Mouse (Mus musculus): ENCODE measurements around the gene Bhlhb9.

The Bhlhb9 gene

DNA sequence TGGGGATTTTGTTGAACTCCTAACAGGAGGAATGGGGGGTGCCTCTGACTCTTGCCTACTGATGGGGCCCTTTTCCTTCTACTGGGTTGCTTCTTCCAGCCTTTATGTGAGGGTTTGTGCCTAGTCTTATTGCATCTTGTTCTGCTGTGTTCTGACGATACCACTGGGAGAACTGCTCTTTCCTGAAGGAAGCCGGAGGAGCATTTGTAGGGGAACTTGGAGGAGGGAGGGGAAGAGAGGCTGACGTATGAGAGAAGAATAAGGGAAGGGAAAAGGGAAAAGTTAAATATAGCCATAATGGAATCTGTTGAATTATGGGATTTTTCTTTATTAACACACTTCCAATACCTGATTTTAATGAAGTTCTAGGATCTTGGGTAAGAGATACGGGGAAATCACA, 119.2 kb downstream of the Bhlhb9 start:
- DNase-seq (ENCODE audit: low read depth) = no peak

DNA sequence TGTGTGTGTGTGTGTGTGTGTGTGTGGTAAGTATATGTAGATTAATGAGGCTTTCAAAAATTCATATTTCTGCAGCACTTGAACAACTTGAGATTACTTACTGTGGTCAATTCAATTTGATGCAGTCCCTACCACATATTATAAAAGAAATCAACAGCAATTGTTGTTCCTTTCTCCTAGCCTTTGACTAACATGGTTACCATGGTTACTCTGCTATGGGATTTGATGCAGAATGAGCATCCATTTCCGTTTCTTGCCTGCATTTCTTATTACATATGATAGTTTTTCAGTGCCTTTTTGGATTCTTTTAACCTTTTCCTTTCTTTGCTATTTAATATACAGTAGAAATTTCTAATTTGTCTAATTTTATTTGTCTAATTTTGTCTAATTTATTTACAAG, 119.7 kb downstream of the Bhlhb9 start:
- DNase-seq (ENCODE audit: low read depth) = no peak

DNA sequence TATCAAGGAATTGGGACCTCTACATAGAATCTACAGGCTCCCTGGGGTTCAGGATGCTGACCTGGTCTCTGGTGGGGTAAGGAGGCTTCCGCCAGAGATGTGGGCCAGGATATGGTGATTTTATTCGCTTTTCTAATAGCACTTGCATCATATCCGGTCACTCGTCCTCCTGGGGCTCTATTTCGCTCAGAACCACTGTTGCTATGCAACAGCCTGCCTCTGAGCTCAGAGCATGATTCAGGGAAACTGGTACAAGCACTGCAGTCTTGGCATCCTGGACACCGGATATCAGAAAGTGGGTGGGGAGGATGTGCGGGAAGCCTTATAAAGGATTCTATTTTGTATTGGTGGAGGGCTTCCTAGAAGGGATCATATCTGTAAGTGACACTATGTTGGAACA, 124.8 kb downstream of the Bhlhb9 start:
- no peak for DNase-seq (ENCODE audit: low read depth)

DNA sequence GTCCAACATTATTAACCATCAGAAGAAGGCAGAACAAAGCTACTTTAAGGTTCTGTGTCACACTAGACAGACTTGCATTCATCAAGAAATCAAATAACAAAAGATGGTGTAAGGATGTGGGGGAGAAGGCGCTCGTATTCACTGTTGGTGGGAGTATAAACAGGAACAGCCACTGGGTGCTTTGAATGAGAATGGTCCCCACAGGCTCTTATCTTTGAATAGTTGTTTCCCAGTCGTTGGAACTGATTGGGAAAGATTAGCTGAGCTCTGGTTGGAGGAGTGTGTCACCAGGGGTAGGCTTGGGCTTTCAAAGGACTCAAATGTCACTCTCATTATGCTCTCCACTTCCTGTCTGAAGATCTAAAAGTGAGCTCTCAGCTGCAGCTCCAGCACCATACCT, 128.5 kb downstream of the Bhlhb9 start:
- no peak for DNase-seq (ENCODE audit: low read depth)

DNA sequence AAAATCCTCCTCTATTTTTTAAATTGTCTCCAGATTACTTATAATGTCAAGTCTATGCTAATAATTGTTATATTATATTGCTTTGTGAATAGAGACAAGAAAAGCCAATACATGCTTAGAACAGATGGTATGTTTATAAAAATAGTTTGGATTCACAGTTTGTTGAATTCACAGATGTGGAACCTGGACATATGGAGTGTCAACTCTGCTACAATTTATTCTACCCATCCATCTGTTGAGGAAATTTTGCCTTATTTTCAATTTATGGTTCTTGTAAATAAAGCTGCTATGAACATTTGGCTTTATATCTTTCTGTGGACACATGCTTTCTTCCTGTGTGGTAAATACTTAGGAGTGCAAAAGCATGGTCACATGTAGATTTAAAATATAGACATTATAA, 131.2 kb downstream of the Bhlhb9 start:
- DNase-seq (ENCODE audit: low read depth) = no peak

DNA sequence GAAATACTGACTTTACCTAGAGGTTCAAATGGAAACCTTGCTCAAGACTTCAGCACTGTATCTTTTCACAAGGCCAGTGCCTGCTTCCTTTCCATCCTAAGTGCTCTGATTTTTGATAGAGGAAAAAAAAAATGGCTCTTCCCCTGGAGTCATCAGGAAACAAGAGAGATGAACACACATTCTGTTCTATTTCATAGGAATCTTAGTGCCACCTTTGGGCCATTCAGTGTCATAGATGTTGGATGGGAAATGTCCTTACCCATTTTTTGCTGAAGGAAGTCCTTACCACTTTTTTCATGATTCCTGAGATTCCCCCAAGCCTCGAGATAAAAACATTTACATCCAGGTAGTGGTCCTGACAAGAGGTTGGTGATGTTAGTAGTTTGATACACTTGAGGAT, 139.1 kb downstream of the Bhlhb9 start:
- DNase-seq (ENCODE audit: low read depth) = no peak

All from fibroblast of lung, adult 2 months (primary cell).